Mouse (Mus musculus) kidney, adult 2 months (tissue): ENCODE measurements around the gene Vps29. TPM values are rescaled to one million over a fixed set of nuclear protein-coding genes. Genes with fewer than 3 reads are reported as not detected.

Source experiments
- DNase-seq: peaks from one replicate; pipeline ENCODE4 v3.0.0; 2021
- H3K27ac ChIP-seq: fragments of 200-500 bp; 2 replicates; pipeline ENCODE4 v1.5.1; 2012; ENCODE audit warnings: low read depth, low read length, control low read depth, inconsistent platforms; ENCODE audit not compliant: insufficient read depth
- H3K27me3 ChIP-seq: fragments of 200-500 bp; replicated peaks from 2 replicates; pipeline ENCODE4 v1.6.1; 2012; ENCODE audit warnings: mild to moderate bottlenecking, moderate library complexity, low read length, inconsistent platforms; ENCODE audit not compliant: control insufficient read depth, insufficient read depth
- H3K36me3 ChIP-seq: fragments of 200-500 bp; 2 replicates; pipeline ENCODE4 v1.6.1; 2012; ENCODE audit warnings: mild to moderate bottlenecking, moderate library complexity, low read length, inconsistent platforms; ENCODE audit not compliant: control insufficient read depth, insufficient read depth
- H3K4me1 ChIP-seq: fragments of 200-500 bp; 2 replicates; pipeline ENCODE4 v1.6.1; 2011; ENCODE audit warnings: low read length; ENCODE audit not compliant: control insufficient read depth, insufficient read depth
- H3K4me3 ChIP-seq: fragments of 200-500 bp; 2 replicates; pipeline ENCODE4 v1.5.1; 2011; ENCODE audit warnings: mild to moderate bottlenecking, low read depth, low read length, control low read depth; ENCODE audit not compliant: insufficient read depth
- CTCF ChIP-seq: fragments of 200-500 bp; conservative IDR thresholded peaks from 2 replicates; pipeline ENCODE4 v1.5.1; 2011; ENCODE audit warnings: low read depth, mild to moderate bottlenecking, control low read depth, low read length, moderate library complexity, mixed read lengths; ENCODE audit not compliant: insufficient read depth, insufficient read length
- POLR2A ChIP-seq: fragments of 200-500 bp; IDR thresholded peaks from one replicate; pipeline ENCODE4 v1.6.1; 2011; ENCODE audit warnings: low read depth, low read length, control low read depth
- WGBS: fragments of 180-500 bp; shearing (Covaris S2); methylation state at CpG from one replicate; pipeline ENCODE4 v1.1.7; 2018; 5-methylcytosine and 5-hydroxymethylcytosine counted together
- polyA plus RNA-seq: library from polyadenylated mRNA; depleted of rRNA; stranded (reverse); fragments of >200 nt; gene quantifications from 2 replicates; pipeline ENCODE4 v1.2.3, GENCODE M21; 2012

Vps29 gene
- polyA plus RNA-seq, 1 experiment: 133 TPM

DNA sequence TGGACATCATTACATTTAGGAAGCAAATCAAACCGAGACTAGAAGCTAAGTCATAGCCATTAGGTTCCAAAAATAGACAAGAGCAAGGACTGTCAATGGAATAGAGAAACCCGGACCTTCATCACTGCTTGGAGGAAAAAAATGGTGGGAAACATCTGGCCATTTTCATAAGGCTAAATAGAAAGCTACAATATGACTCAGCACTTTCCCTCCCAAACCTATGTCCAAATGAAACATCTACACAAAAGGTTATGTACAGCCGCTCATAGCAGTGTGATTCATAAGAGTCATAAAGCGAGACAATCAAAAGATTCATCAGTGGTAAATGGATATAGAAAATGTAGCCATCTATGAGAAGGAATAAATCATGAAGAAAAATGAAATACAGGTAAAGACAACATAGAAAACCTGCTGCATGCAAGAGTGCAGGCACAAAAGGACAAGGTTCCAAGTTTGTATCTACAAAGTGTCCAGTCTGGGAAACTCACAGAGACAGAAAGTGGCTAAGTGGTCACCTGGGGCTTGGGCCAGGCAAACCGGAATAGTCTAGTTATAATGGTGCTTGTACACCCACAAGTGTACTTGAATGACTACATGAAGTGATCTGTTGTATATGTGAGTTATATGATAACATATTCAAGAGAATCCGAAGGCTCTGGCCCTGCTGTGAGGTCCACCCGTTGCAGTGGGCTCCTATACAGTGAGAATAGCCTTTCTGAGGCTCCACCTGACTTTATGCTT is 17.4 kb upstream of the Vps29 start:
- DNase-seq: no peak
- H3K4me3 ChIP-seq: no peak overlapping the region
- WGBS: 89% methylated on average over 7 of the region's 7 CpGs

DNA sequence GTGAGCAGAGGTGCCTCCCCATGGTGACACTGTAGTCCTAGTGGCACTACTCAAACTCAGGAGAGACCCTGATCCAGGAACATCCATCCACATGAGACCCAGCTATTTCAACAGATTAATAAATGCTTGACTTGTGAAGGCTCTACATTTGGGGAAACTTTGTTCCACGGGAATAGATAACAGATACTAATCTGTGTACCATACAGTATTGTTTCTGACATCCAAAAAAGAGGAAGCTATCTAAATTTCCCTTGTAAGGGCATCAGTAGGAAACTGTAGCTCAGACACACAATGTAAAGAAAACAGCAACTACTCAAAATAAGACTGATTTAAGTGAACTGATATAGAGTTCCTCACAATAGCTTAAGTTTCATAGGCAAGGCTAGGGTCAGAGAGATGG is 11.3 kb upstream of the Vps29 start:
- H3K4me3 ChIP-seq: no peak overlapping the region
- 77% methylated on average over 1 of the region's 1 CpGs for WGBS

More for the DNA sequence above, 17.4 kb upstream of the Vps29 start:
- Histone ChIP-seq H3K27me3 (no peaks in the 10 kb centered on the region), H3K27ac (no peak overlapping the region), H3K36me3 (no peaks in the 10 kb centered on the region), H3K4me1 (peaks cover 3% of the 10 kb centered on the region; the same call in 1 of the 2 replicates)
- TF ChIP-seq CTCF (no peak), POLR2A (no peak)

DNA sequence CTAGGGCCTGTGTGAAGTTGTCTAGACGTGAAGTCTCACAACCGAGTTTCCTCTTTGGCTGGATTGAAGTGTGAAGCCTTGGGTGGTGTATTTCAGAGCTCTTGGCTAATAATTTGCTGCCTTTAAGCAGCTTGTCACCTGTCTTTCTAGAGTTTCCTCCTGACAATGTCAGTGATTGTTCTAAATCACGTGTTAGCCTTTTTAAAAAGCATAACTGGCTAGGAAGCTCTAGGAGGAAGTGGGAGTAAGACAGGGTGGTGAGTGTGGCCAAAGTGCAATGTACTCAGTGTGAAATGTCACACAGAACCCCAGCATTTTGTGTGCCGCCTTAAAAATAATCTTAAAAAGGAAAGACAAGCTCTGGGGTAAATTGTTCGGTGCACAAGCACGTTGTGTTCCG is 10.4 kb upstream of the Vps29 start:
- H3K4me1 ChIP-seq: no peaks in the 10 kb centered on the region; the same call in 1 of the 2 replicates
- H3K27me3 ChIP-seq: no peaks in the 10 kb centered on the region
- TF ChIP-seq CTCF: no peak
- no peak for TF ChIP-seq POLR2A
- DNase-seq: peak; percentile 24
- H3K27ac ChIP-seq: no peak overlapping the region
- H3K4me3 ChIP-seq: no peak overlapping the region
- 42% methylated on average over 7 of the region's 7 CpGs for WGBS
- no peaks in the 10 kb centered on the region for H3K36me3 ChIP-seq

More for the DNA sequence above, 11.3 kb upstream of the Vps29 start:
- no peak for DNase-seq
- Histone ChIP-seq H3K27ac (no peak overlapping the region), H3K27me3 (no peaks in the 10 kb centered on the region), H3K36me3 (no peaks in the 10 kb centered on the region), H3K4me1 (no peaks in the 10 kb centered on the region; the same call in 1 of the 2 replicates)
- TF ChIP-seq POLR2A (no peak), CTCF (no peak)

DNA sequence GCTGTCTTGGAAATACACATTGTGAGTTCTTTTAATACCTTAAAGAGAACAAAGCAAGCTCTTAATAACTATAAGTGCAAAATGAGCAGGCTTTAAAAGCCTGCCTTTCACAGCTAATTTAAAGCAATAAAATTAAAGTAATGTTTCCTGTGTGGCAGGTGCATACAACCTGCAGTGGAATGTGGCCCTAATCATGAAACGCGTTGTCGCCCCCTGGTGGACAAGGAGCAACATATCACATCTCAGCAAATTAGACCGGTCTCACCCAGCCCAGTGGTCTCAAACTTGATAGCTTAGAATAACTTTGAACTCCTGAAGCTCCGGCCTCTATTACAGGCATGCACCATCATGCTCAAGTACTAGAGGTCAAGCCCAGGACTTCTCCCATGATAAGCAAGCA is 9.9 kb upstream of the Vps29 start:
- WGBS: 5% methylated on average over 5 of the region's 5 CpGs
- H3K27ac ChIP-seq: no peak overlapping the region
- peak; percentile 80 for DNase-seq

DNA sequence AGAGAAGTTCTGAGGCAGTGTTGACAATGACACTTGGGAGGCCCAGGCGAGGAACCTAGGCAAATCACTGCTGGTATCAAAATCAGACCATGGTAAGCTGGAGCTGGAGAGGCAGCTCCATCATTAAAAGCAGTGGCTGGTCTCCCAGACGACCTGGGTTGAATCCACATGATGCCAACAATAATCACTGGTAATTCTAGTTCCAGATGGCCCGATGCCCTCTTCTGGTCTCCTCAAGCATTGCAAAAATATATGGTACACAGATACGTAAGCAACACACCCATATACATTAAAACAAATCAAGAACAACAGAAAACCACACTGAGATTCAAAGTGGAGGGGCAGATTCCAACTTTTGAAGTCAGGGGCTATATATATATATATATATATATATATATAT is 8.4 kb upstream of the Vps29 start:
- Histone ChIP-seq H3K4me1 (no peaks in the 10 kb centered on the region; the same call in 1 of the 2 replicates), H3K27ac (no peak overlapping the region), H3K4me3 (no peak overlapping the region), H3K27me3 (no peaks in the 10 kb centered on the region), H3K36me3 (no peaks in the 10 kb centered on the region)
- 82% methylated on average over 4 of the region's 4 CpGs for WGBS
- TF ChIP-seq POLR2A: no peak
- TF ChIP-seq CTCF: no peak
- DNase-seq: no peak

More for the DNA sequence above, 9.9 kb upstream of the Vps29 start:
- TF ChIP-seq CTCF (peak; percentile 93), POLR2A (no peak)
- Histone ChIP-seq H3K4me1 (no peaks in the 10 kb centered on the region; the same call in 1 of the 2 replicates), H3K27me3 (no peaks in the 10 kb centered on the region), H3K36me3 (no peaks in the 10 kb centered on the region), H3K4me3 (no peak overlapping the region)

DNA sequence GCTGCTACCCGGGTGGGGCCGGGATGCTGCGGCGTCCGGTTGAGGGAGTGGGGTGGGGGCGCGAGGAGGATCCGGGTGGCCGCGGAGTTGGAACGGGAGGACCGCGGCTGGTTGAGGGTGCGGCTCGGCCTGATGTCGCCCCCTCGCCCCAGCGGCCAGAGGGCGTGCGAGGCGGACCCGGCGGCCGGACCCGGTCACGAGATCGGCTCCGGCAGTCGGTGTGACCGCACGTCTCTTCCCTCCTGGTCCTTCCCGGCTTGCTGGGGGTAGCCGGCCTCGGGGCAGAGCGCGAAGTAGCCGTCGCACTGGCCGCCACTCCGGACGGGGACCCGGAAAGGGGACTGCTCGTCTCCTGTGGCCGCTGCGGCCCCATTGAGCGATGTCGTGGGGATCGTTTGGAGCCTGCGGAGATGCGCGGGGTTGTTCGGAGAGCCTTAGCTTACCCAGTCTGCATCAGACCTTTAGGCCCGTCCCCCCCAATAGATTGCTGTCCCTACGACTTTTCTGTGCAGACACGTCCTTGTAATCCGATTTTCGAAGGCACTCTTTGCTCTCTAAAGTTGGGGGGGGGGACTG is 411 bp downstream of the Vps29 start:
- H3K4me1 ChIP-seq: no peaks in the 10 kb centered on the region
- H3K27me3 ChIP-seq: no peaks in the 10 kb centered on the region
- WGBS: under 1% methylated on average over 57 of the region's 57 CpGs
- peak overlapping the region; percentile 94 for H3K27ac ChIP-seq
- peak overlapping the region; percentile 69 for H3K4me3 ChIP-seq
- TF ChIP-seq CTCF: no peak
- TF ChIP-seq POLR2A: peak; percentile 32
- H3K36me3 ChIP-seq: no peaks in the 10 kb centered on the region
- DNase-seq: no peak

DNA sequence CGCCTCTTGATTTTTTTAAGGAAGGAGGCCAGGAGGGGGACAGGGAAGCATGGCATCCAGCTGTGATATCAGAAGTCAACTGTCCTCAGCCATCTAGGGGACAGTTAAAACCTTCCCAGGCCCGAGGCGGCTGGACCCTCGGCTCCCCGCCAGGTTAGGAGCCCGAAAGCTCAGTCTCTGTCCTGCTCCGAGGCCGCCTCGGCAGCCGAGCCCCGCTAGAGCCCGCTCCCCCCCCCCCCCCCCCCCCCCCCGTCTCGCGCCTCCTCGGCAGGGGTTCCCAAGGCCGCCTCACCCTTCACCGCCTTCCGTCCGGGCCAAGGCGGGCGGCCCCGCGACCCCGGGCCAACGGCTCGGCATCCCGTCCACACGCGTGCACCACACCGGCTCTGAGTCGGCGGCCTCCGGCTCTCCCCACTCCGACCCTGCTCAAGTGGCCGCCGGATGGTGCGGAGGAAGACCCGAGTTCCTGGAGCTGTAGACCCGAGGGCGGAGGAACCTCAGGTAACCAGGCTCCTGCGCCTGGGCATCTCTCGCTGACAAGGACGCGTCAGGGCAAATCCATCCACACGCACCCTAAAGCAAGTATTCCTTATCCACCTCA is 17.5 kb downstream of the Vps29 start, which contains the start of gene Gpn3:
Gene Gpn3 (plus strand): TSS at position 286 of the 601 bp plus-strand sequence.
- Histone ChIP-seq H3K27me3 (no peaks in the 10 kb centered on the region), H3K36me3 (no peaks in the 10 kb centered on the region), H3K4me1 (no peaks in the 10 kb centered on the region), H3K4me3 (peak within 1 kb of the TSS; percentile 85), H3K27ac (peak within 1 kb of the TSS; percentile 67)
- no peak for DNase-seq
- TF ChIP-seq POLR2A: no peak
- no peak for TF ChIP-seq CTCF
- under 1% methylated on average over 41 of the region's 46 CpGs for WGBS
